Mouse (Mus musculus): Measurements from ENCODE around the gene Cers2.
"Not testable (repeated sequence)": the region's sequence is repeated elsewhere in the genome, so short reads cannot be mapped to it uniquely, and the experiment has no call there.

The Cers2 gene

DNA sequence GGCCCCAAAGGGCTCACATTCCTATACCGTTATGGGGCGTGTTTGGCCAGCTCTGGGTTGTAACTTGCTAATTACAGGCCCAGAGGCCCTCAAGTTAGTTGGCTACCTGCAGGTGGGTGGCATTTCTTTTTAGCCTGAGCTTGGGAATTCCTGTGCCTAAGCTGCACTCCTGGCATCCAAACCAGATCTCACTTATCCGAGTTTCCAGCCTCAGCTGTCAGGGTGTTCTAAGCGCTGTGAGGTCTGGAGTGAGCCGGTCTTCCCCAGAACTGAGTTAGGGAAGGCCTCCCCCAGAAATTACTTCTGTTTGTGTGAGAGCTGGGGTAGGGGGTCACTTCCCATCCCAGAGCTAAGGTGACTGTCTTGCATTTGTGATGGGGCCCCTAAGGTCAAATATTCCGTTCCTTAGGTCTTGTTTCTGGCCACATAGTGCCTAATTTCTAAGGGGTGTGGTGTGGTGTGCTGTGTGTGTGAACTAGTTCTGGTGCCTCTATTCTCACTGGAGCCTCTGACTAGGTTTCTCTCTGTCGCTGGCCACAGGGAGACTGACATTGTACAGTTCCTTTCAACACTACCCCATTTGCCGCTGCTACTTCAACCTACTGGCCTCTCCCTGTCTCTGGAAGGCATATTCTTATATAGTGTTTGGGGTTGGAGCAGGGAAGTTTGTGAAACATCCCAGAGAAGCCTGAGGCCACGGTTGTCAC lies 1.4 kb downstream of the Cers2 start:
- intact Hi-C loops (cut with DNase I) = no loop called here

DNA sequence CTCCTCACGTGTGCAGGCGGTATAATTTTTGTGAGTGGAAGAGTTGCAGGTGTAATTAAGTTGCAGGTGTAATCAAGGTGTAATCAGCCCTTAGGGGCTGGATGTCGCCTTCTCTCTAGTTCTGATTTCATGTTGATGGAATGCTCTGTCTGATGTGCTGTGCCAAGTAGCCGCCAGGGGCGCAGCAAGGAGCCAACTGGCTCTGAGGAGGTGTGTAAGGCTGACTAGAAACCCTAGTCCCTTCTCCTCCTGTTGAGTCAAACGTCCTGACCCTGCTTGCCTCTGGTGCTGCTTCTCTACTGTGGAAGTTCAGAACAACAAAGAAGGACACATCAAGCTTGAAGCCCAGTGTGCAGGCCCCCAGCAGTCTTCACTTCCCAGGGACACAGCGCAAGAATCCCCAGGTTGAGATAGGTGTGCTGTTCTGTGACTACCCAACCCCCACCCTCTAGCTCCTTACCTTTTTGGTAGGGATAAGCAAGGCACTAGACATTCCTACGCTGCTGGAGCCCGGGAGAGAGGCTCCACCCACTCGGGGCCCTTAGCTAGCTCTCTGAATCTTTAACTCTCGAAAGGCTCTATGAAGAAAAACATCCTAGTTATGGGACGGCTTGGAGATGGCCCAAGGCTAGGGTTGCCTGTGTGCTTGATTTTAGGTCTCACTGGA lies 3.0 kb downstream of the Cers2 start:
- intact Hi-C loops (cut with DNase I) = no loop called here

DNA sequence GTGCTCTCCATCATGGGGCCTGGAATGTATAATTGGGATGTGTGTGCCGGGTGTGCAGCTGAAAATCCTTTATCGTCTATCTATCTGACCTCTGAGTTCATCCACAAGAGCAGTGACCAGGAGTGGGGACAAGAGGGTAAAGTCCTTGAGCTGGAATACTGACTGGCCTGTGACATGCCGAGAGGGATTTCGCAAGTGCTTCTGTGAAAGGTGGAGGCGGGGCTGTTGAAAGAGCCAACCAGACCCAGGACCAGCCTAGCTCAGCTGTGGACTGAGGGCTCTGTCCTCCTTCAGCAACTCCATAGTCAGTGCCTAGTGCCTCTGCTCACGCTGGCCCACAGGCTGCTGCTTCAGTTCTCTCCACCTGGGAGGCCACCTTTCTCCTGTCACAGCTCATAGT lies 4.0 kb downstream of the Cers2 start:
- intact Hi-C loops (cut with DNase I) = no loop called here

DNA sequence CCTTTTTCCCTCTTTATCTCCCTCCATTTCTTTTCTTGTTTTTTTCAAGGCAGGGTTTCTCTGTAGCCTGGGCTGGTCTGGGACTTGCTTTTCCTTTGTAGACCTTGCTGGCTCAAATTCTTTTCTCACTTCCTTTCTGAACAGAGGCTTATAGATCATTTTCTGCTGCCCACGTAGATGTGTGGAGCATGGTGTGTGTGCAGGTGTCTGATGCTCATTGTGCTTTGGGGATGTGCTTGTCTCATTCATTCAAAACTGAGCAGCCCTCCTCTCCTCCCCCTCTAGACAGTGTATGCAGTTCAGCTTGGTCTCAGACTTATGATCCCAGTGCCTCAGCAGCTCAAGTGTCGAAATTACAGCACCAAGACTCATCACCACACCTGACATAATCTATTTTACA lies 4.5 kb downstream of the Cers2 start:
- intact Hi-C loops (cut with DNase I) = no loop called here

DNA sequence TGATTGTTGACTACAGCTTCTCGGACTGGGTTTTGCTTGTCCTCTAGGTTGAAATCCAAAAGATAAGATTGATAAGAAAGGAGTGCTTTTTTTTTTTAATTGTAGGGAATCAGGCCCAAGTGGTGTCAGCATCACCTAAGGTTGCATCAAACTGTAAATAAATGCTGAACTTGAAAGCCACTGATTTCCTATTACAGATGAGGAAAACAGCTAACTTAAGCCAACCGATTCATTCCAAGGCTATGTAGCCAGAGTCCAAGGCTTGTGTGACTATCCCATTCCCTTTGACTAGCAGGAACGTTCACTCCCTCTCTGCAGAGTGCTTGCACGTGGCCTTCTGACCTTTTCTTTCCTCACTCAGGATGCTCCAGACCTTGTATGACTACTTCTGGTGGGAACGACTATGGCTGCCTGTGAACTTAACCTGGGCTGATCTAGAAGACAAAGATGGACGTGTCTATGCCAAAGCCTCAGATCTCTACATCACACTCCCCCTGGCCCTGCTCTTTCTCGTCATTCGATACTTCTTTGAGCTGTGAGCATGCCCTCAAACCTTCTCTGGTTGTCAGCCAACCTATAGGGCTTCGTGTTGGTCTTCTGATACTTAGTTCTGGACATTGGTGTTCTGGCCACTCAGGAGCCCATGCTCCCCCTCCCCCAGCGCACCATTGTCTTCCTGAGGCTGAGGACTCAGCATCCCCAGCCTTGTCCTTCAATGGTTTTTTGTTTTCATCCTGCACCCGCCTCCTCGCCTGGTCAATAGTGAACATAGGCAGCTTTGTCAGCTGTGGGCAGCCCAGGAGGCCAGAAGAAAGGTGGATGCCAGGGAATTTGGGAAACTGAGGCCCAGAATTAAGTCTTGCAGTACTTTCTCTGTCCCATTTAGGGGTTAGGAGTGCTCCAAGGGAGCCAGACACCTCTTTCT lies 5.4 kb downstream of the Cers2 start:
- intact Hi-C loops (cut with DNase I) = no loop called here

DNA sequence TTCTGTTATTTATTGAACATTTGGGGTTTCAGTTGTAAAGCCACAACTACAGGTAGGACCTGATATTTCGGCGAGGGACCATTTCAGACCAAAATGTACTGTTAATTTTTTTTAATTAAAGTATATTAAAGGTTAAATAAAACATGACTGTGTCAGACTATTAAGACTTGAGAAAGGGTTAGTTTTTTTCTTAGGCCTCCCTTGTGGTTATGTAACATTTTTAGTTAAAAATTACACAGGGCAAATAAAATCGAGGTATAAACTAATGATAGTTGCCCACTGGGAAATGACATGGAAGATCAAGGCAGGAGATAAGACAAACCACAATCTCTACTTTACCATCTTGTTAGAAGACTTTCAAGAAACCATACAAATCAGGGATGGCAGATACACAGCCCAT lies 8.8 kb downstream of the Cers2 start:
- intact Hi-C loops (cut with DNase I) = no loop called here

DNA sequence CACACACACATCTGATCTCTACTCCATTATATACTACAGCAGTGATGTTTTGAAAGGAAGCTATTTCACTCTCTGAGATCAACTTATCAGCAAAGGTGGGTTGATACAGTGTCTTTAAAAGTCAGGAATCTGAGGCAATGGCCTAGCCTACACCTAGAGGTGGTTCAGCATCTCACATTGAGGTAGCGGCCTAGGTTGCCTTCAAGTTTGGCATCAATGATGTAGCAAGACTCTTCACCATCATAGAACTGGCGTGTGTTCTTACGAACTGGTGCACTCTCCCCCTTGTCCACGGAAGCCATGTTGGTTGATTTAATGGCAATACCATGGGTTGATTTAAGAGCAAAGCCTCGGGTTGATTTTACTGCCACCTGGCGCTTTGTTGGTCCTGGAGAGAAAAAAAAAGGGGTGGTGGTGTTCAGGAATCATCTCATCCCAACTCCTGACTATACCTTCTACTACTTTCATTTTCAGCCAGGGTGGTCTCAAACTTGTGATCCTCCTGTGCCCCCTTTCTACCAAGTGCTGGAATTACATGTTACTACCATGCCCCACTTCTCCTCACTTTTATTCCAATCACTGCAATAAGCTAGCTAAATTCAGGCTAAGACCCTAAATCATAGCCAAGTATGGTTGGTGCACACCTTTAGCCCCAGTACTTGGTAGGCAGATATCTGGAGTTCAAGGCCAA lies 10.0 kb downstream of the Cers2 start:
- intact Hi-C loops (cut with DNase I) = no loop called here

DNA sequence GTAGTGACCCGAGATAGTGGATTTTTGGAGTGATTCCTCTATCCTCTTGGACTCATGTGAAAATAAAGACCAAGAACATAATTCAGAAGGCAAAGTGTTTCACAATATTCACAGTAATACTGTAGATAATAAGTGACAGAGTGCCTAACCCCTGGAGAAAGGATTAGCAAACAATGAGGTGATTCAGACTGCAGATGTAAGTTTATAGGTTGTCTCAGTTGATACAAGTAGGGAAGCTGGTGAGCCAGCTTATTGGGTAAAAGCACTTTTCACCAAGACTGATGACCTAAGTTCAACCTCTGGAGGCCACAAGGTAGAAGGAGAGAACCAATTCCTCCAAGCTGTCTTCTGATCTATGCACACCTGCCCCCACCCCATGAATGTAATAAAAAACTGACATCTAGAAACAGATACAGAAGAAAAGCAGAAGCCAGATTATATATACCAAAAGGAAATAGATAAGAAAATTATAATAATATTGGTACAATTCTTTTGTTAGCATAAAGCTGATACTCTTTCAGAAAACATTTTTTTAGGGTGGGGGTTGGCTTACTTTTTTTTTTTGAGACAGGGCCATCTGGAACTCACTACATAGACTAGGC lies 14.3 kb downstream of the Cers2 start:
- intact Hi-C loops (cut with DNase I) = no loop called here

DNA sequence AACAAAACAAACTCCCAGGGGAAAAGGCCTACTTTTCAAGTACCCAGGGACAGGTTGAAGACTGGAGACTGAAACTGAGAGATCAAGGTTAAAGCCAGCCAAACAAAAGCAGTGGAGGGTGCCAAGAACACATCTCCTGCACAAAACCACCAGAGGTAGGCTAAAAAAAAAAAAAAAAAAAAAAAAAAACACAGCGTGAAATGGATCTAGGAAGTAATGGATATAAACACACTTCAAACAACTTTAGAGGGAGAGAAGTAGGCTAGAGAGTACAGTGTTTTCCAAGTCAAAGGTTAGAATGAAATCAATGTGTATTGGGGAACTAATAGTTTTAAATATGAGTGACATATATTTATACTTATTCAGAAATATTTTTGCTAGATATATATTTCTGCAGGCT lies 16.9 kb downstream of the Cers2 start:
- intact Hi-C loops (cut with DNase I) = no loop called here

DNA sequence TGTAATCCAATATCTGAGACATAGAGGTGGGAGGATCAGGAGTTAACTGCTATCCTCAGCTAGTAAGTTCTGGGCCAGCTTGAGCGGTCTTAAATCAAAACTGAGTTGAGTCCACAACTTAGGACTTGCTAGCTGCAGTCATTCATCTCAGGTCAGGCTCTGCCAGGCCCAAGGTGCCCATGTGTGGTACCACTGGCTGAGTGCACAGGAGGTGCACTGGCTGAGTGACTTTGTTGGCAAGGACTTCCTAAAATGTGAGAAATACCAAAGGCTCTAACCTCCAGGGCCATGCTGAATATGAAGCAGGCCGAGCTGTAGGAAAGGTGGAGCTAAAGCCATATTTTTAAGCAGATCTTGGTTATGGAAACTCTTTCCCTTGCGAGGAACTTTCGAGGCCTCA lies 22.8 kb downstream of the Cers2 start:
- intact Hi-C loops (cut with DNase I) = no loop called here

DNA sequence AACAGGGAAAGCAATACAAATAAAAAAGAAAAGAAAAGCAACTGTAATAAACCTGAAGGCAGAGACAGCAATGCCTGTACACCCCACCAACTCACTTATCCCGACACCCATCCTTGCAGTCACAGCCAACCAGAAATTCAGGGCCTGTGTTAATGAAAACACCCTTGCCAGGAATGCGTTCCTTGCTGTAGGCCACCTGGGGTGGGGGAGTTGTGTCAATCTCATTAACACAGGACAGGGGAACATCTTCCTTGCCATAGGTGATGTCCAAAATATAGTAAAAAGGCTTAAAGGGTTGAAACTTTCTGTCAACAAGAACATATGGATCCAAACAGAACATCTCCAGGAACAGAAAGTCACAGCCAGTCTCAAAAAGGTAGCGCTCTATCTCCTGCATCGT lies 23.7 kb downstream of the Cers2 start:
- intact Hi-C loops (cut with DNase I) = no loop called here

DNA sequence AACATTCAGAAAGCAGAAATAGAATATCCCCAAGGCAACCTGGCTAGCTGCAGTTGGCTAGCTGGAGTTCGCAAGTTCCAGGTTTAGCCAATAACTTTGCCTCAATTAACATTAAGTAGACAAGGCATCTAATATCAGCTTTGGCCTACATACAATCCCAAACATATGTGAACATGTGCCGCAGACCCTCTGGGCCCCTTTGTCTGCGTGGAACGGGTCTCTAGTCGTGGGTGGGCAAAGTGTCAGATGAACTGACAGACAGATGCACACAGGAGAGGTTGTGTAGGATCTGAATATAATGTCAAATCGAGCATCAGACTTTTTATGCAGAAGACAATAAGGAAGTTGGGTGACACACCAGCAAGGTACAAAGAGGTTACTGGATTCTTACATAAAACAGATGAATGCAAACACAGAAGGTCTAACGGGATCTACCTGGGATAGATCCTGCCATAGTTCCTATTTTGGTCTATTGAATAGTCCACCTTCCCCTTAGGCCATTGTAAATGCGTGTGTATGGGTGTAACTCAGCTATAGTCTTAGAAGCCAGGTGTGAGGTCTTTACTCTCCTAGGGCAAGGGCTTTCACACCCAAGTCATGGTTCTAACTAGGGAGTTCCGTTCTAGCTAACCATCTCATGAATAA lies 28.9 kb downstream of the Cers2 start:
- intact Hi-C loops (cut with DNase I) = not testable (repeated sequence)

DNA sequence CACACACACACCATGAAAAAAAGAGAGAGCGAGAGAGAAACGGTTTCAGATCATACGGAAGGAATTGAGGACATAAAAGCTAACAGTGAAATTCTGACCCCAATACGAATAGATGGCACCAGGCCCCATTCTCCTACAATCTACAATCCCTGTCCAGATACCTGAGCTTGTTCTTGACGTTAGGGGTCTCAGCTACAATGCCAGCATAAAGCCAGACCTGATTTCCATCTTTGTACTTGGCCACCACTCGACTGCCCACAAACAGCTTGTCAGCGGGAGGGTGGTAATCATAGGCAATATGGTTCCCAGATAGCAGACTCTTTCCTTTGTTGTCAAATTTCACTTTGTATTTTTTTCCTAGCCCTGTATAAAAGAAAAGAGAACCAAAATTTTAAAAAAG lies 31.9 kb downstream of the Cers2 start:
- intact Hi-C loops (cut with DNase I) = loop anchor here (5.0 kb wide), 1 partner anchor 106 kb away; no protein-coding TSS in a partner anchor

DNA sequence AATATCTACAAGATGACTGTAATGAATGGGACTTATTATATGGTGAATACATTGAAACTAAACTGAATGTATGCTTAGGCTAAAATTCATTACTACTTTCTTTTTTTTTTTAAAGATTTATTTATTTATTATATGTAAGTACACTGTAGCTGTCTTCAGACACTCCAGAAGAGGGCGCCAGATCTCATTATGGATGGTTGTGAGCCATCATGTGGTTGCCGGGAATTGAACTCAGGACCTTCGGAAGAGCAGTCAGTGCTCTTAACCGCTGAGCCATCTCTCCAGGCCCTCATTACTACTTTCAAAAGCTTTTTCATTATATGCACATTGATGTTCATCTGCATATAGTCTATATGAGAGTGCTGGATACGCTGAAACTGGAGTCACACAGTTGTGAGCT lies 33.8 kb downstream of the Cers2 start:
- intact Hi-C loops (cut with DNase I) = loop anchor here (5.0 kb wide), 1 partner anchor 104 kb away; no protein-coding TSS in a partner anchor

DNA sequence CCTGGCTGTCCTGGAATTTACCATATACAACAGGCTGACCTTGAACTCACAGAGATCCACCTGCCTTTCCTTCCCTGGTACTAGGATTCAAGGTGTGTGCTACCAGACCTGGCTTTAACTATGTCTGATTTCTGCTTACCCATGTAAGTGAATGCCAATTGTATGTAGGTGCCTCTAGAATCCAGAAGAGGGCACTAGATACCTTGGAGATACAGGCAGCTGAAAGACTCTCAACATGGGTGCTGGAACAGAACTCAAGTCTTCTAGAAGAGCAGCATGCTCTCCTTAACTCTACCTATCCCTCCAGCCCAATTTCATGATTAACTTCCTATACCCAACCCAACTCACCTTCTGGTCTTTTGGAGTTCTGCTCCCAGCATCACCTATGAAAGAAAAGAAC lies 34.9 kb downstream of the Cers2 start:
- intact Hi-C loops (cut with DNase I) = loop anchor here (5.0 kb wide), 1 partner anchor 103 kb away; no protein-coding TSS in a partner anchor

DNA sequence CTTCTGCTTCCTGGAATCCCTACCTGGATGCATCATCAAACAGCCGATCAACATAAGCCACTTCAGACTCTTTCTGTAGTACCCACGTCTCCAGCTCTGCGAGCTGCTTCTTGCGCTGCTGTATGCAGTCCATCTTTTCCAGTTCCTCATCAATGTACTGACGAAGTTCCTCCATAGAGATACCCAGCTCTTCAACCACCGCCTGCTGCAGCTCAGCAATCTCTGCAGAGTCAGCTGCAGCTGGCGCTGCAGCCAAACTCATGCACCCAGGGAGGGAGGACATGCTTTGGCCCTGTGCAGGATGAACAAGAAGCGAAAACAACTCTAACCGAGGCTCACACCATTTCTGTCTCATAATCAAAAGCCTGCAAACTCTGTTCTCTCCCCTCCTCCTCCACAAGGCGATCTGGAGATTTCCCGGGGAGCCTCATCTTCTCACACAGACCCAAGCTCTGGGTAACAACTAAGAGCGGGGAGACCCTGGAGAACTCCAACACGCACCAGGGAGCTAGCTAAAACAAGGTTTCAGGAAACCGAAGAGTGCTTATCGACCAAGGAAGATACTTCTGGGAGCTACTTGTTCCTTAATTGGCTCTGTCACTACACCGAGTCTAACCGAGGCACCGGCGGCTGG lies 41.4 kb downstream of the Cers2 start:
- intact Hi-C loops (cut with DNase I) = not testable (repeated sequence)

DNA sequence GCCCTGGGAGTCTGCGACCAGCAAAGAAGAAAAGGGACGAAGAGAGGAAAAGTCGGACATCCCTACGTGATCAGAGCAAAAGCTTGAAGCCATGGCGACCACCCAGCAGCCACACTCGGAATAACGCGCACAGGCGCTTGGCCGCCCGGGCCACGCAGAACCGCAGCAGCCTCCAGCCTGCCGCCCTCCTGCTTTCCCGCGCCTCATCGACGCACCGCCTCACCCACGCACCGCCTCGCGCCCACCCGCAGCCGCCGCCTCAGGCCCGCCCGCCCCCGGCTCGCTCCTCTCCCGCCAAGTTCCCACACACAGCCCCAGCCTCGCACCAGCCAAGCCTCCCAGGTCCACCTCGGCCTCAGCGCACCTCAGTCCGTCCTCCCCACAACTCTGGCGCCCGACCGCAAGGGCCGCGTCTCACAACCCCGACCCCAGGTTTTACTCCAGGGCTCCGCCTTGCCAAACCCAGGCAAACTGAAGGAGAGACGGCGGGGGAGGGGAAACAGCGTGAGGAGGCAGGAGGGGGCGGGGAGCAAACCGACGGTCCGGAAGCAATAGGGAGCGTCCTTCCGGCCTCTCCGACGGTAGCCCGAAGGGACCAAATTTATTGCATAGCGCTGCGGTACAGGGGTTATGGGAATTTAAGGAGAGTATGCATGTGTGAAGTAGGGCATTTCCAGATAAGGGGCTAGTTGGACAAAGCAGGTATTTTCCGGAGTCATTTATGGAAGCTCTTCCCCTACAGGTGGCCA lies 42.3 kb downstream of the Cers2 start, which contains the start of gene Setdb1:
TSS of gene Setdb1 (minus strand) at position 502 of the 749 bp plus-strand sequence.
- intact Hi-C loops (cut with DNase I) = not testable (repeated sequence)

DNA sequence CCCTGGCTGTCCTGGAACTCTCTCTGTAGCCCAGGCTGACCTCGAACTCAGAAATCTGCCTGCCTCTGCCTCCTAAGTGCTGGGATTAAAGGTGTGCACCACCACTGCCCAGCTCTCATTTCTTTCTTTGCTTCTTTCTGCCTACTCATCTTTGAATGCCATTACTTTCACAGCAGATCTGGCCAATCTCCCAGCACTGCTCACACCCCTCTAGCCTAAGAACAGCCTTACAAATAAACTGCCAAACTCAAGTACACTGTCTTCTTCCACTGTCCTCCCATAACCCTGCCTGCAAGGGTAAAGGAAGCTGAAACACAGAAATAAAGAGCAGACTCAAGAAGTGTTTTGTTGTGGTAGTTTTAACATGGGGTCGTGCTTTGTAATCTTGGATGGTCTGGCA lies 43.2 kb downstream of the Cers2 start:
- intact Hi-C loops (cut with DNase I) = no loop called here

DNA sequence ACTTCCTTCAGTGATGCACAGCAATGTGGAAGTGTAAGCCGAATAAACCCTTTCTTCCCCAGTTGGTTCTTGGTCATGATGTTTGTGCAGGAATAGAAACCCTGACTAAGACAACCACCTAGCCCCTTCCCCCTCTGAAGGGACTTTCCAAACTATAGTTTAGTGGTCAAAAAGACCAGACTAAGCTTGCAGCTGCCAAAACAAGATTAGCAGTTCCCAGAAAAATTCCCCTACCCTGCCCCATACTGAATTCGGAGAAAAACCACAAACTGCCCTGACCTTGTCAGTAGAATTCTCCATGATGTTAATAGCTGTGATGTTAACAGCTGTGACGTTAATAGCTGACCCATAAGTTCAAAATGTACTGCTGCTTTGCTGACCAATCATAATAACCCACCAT lies 45.7 kb downstream of the Cers2 start:
- intact Hi-C loops (cut with DNase I) = not testable (repeated sequence)
